Mouse (Mus musculus) ES-E14 (cell line): ENCODE measurements at regions not wholly inside any gene's neighbourhood (a gene's known extent, or its start where the extent isn't known, plus 50 kb on each side); places are given as distances from the start of the nearest gene placed in this dataset.

Source experiments
- DNase-seq: peaks from one replicate; pipeline ENCODE4 v3.0.0-alpha.2; 2013; ENCODE audit warnings: low read depth, low spot score
- H3K27ac ChIP-seq: 2 replicates; pipeline ENCODE4 v1.5.1; 2012; ENCODE audit warnings: low read depth, mild to moderate bottlenecking, low read length, moderate library complexity, mixed read lengths; ENCODE audit not compliant: poor library complexity, insufficient read depth, severe bottlenecking
- H3K36me3 ChIP-seq: 2 replicates; pipeline ENCODE4 v1.6.1; 2012; ENCODE audit warnings: mild to moderate bottlenecking, low read length, moderate library complexity, mixed read lengths; ENCODE audit not compliant: control insufficient read depth, poor library complexity, insufficient read depth, severe bottlenecking
- H3K4me1 ChIP-seq, 2 experiments: fragments of 150-350 bp in 1 of 2; sonication (generic) in 1 of 2; 2 replicates each; pipeline ENCODE4 v1.6.1; 2012; ENCODE audit warnings: low read length in 2 of 2, mild to moderate bottlenecking in 1 of 2, mixed read lengths in 1 of 2; ENCODE audit not compliant: control insufficient read depth in 2 of 2, insufficient read depth in 2 of 2, poor library complexity in 1 of 2
- H3K4me3 ChIP-seq, 2 experiments: fragments of 150-350 bp in 1 of 2; sonication (generic) in 1 of 2; 2 replicates each; pipeline ENCODE4 v1.5.1; 2012; ENCODE audit warnings: low read length in 2 of 2, low read depth in 1 of 2, mild to moderate bottlenecking in 1 of 2, mixed read lengths in 1 of 2; ENCODE audit not compliant: insufficient read depth in 1 of 2, poor library complexity in 1 of 2, severe bottlenecking in 1 of 2
- H3K9ac ChIP-seq: 2 replicates; pipeline ENCODE4 v1.6.1; 2012; ENCODE audit warnings: low read depth, mild to moderate bottlenecking, low read length, mixed read lengths; ENCODE audit not compliant: poor library complexity, insufficient read depth, severe bottlenecking
- H3K9me3 ChIP-seq: fragments of 150-350 bp; sonication (generic); 2 replicates; pipeline ENCODE4 v1.6.1; 2012; ENCODE audit warnings: low read depth, mild to moderate bottlenecking, low read length; ENCODE audit not compliant: control insufficient read depth, insufficient read depth
- CHD2 ChIP-seq: IDR thresholded peaks from 2 replicates; pipeline ENCODE4 v1.6.1; 2014; ENCODE audit warnings: mild to moderate bottlenecking, low read depth, low read length, inconsistent platforms
- HCFC1 ChIP-seq: IDR thresholded peaks from 2 replicates; pipeline ENCODE4 v1.6.1; 2012; ENCODE audit warnings: low read length, inconsistent platforms, borderline replicate concordance; ENCODE audit not compliant: insufficient read depth
- MAFK ChIP-seq: IDR thresholded peaks from 2 replicates; pipeline ENCODE4 v1.6.1; 2014; ENCODE audit warnings: mild to moderate bottlenecking, low read depth, low read length, inconsistent platforms; ENCODE audit not compliant: insufficient read depth
- ZC3H11A ChIP-seq: IDR thresholded peaks from 2 replicates; pipeline ENCODE4 v1.6.1; 2012; ENCODE audit warnings: low read depth, mild to moderate bottlenecking, inconsistent platforms, low read length, borderline replicate concordance
- ZNF384 ChIP-seq: IDR thresholded peaks from 2 replicates; pipeline ENCODE4 v1.6.1; 2012; ENCODE audit warnings: low read depth, low read length, inconsistent platforms
- in situ Hi-C, 2 experiments: fragments of 600-800 bp; cut with MboI; formaldehyde crosslinking; loops; one replicate each; pipeline ENCODE4 v1.15.1; 2025; ENCODE audit warnings: low sequenced_read_pairs in 2 of 2, inconsistent platforms in 1 of 2; ENCODE audit not compliant: unreplicated experiment in 2 of 2

DNA sequence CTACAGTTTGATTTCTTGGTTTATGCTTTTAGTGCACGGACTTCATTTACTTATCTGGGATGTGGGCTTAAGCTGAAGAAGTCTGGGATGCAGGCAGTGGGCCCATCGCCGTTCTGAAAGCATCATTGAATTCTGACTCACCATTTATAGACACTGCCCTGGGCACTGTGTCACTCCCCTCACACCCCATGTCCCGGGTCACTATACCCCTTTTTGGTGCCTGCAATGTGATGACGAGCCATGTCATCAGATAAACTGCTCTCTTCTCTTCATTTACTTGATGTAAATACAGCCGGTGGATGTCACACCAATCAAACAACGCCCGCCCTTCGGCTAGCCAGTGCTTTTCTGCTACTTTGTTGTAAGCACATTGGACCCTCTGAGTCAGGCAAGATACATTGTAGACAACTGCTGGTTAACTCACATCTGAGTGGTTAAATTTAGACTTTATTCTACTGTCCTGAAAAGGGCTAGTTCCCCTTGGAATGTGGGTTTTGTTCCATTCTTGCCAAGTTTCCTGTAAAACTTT lies 80.5 kb downstream of the Gm21962 start:
- DNase-seq, result no peak
- Histone ChIP-seq H3K4me1 (no peaks in the 10 kb centered on the region), H3K4me3 (no peak overlapping the region), H3K36me3 (no peaks in the 10 kb centered on the region), H3K27ac (no peak overlapping the region), H3K9ac (no peak overlapping the region), H3K9me3 (no peaks in the 10 kb centered on the region)
- no peak for TF ChIP-seq HCFC1
- no peak for TF ChIP-seq ZC3H11A
- no peak for TF ChIP-seq ZNF384
- TF ChIP-seq CHD2, result no peak
- no peak for TF ChIP-seq MAFK
- in situ Hi-C loops, result loop anchor here in 1 of 2 experiments (10.0 kb wide), 1 partner anchor 857 kb away; no protein-coding TSS in a partner anchor

DNA sequence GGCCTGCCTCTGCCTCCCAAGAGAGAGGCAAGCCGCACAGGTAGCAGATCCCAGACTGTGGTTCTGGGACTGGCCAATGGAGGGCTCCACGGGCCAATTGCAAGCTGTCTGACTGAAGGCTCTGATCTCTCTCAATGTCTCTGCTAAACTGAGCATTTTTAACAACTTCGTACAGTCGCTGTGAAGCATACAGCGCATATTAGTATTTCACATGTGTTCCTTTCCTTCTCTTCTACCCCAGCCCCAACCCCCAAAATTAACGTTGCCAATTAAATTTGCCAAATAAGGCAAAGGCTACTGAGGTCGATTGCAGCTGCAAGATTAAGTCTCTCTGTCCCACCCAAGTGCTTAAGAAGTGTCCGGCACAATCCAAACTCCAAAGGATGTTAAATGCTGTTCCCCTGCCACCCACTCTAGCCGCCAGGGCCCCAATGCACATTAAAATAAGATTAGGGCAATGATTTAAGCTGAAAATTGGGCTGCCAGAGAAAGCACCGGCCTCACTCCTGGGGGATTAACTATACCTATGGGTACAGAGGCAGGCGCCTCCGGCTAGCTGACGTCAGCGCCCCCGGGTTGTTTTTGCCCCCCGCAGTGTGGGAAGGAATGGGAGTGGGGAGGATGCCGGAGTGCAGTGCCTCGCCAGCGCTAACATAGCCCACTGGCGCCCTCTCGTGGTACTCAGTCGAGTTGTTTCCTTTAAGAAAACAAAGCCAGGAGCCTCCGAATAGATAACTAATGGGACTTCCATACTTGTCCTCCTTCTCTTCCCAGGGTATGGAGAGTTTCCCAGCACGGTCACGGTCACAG lies 81.3 kb downstream of the Gm21962 start:
- Histone ChIP-seq H3K36me3 (no peaks in the 10 kb centered on the region), H3K4me3 (peak overlapping the region; percentile 30 to 42; a peak in 3 of 4 replicates), H3K9me3 (no peaks in the 10 kb centered on the region), H3K9ac (no peak overlapping the region), H3K27ac (no peak overlapping the region), H3K4me1 (no peaks in the 10 kb centered on the region)
- DNase-seq, result peak; percentile 80
- peak; percentile 97 for TF ChIP-seq ZC3H11A
- no peak for TF ChIP-seq CHD2
- in situ Hi-C loops, result loop anchor here in 1 of 2 experiments (10.0 kb wide), 1 partner anchor 858 kb away; no protein-coding TSS in a partner anchor

DNA sequence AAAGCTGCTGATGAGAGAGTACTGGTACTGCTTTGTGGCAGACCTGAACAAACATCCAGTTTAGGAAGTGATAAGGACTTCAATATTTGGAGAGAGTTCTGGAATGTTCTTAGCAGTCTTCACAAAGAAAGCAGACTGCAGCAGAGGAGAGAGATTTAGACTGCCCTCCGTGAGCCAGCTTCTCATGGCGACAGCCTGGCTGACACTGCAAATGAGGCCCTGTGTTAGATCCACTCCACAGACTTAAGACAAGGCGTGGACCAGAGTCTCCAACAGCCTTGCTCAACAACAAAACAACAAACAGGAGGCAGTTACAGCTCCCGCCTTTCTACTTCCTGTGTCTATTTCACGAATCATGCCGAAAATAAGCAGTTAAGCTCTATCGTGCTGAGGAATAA lies 81.9 kb downstream of the Gm21962 start:
- H3K36me3 ChIP-seq, result no peaks in the 10 kb centered on the region
- no peak overlapping the region for H3K27ac ChIP-seq
- no peak for DNase-seq
- in situ Hi-C loops, result loop anchor here in 1 of 2 experiments (10.0 kb wide), 1 partner anchor 858 kb away; no protein-coding TSS in a partner anchor
- H3K9me3 ChIP-seq, result no peaks in the 10 kb centered on the region
- H3K4me3 ChIP-seq, result no peak overlapping the region
- H3K9ac ChIP-seq, result no peak overlapping the region
- H3K4me1 ChIP-seq, result no peaks in the 10 kb centered on the region
- no peak for TF ChIP-seq HCFC1

DNA sequence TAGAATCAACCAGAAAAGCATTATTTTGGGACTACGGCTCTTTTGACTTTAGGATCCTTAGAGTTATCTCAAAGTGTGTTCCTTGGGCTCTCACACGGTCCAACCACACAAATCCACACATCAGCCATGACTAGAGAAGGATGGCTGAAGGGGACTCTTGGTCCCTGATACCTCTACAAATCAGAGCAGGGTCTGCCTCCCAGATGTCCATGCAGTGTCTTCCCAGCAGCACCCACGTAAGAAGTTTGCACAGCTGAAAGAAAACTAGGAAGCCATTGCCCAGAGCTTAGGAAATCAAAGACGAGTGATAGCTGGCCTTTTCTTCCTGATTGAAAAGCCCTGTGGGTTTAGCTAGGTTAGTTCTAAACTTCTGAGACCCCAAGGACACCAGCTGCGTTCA lies 84.1 kb downstream of the Gm21962 start:
- in situ Hi-C loops, result loop anchor here in 1 of 2 experiments (10.0 kb wide), 1 partner anchor 861 kb away; no protein-coding TSS in a partner anchor

DNA sequence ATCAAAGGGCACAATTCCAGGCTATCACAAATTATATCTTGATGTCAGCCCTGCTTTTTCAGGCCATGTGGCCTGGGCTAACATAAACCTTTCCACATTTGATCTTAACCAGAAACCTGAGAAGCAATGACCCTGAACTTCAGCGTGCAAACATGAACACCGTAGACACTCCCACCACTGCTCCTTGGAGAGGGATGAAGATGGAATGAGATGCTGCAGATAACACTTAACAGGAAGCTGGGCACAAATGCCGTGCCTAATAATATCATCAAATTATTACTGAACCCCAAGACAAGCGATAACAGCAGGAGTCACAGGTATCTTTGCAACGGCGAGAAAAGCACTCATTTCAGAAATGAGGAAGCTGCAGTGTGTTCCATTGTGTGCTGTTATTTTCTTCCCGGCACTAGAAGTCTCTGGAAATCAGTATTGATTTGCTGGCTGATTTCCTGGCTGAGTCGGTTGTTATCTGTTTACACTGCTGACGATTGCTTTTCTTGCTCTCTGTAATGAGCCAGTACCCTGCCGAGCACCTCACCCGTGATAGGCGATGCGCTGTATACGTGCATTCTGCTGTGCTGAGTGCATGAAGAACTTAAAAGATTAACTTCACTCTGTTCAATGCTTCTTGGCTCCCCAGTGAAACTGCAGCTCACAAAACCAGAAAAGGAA lies 91.0 kb downstream of the Gm21962 start:
- H3K4me1 ChIP-seq, result no peaks in the 10 kb centered on the region
- no peaks in the 10 kb centered on the region for H3K9me3 ChIP-seq
- no peak overlapping the region for H3K9ac ChIP-seq
- H3K36me3 ChIP-seq, result no peaks in the 10 kb centered on the region
- in situ Hi-C loops, result no loop called here
- H3K4me3 ChIP-seq, result no peak overlapping the region
- no peak for TF ChIP-seq ZNF384
- no peak overlapping the region for H3K27ac ChIP-seq
- no peak for DNase-seq

More for the DNA sequence above, 84.1 kb downstream of the Gm21962 start:
- H3K9ac ChIP-seq, result no peak overlapping the region
- TF ChIP-seq HCFC1, result no peak
- TF ChIP-seq ZNF384, result no peak
- no peak overlapping the region for H3K27ac ChIP-seq
- no peak overlapping the region for H3K4me3 ChIP-seq
- no peaks in the 10 kb centered on the region for H3K4me1 ChIP-seq
- H3K36me3 ChIP-seq, result no peaks in the 10 kb centered on the region
- H3K9me3 ChIP-seq, result no peaks in the 10 kb centered on the region
- no peak for DNase-seq
